Mouse (Mus musculus) testis, postnatal 14 days (tissue): ENCODE data around the gene Mybpc3.
A peak's percentile ranks its signal among the peaks of the same experiment; 100 is the strongest.

Source experiments
- DNase-seq: peaks from one replicate; pipeline ENCODE4 v3.0.0; 2021; ENCODE audit warnings: low spot score

Mybpc3 gene

GRCm38 (mm10) chr2:91117585-91118275 is at the start of gene Mybpc3:
Mybpc3 (plus strand) TSS chr2:91118144.
- no peak for DNase-seq

DNA sequence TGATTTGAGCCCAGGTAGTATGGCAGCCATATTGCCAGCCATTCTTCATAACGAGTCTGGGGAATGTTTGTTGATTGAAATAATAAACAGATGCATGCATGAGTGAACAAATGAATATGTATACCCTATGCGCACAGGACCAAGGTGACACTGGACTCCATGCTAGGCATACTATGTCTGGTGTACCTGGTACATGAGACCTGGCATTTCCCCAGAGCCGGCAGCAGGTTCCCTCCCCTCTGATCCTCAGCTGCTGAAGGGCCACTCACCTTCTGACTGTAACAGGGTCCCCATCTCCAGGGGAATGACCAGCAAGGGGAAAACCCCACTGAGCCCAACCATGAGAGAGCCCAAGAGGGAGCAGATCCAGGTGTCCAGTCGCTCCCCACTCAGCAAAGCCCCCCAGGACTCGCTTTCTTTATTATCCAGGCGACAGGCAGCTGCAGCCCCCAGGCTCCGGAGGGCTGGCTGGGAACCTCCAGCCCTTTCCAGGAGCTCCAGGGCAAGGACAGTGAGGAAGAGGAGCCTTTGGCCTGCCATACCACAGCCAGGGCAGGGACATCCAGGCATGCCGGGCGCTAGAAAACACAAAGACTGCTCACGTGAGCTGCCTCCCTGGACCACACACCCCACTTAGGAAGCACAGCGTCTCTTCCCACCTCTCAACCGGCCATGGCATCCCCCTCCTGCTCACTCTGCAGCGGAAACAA is 49.6 kb upstream of the Mybpc3 start:
- no peak for DNase-seq

GRCm38 (mm10) chr2:91068872-91069165 is 49.1 kb upstream of the Mybpc3 start:
- DNase-seq = no peak

DNA sequence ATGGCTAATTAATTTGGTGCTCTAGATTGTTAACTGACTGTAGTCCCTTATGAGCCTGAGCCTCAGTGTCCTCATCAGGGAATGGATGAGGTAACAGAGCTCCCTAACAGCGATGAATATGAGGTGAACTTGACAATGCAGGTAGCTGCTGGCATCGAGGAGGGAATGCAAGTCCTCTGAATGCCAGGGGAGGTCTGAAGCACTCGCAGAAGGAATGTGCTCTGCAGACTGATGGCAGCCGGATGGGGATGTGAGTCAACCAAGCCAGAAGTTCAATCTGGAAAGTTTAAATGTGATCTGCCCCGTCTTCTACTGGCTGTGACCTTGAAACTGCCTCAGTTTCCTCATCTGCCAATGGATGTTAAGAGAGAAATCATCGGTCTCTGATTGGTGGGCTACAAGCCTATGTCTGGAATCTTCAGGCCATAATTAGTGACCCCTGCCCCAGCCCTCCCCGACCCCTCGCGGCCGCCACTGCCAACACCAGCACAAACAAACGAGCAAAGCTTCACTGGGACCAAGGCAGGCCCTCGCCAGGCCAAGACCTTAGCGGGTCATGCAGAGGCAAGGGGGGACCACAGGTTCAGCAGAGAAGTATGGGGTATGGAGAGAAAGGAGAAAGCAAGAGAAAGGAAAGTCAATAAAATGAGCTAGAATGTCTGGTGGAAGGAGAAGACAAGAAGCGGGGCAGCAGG is 48.5 kb upstream of the Mybpc3 start:
- no peak for DNase-seq

- DNase-seq = peak; percentile 92
Observed at GRCm38 (mm10) chr2:91070076-91070800, 47.7 kb upstream of the Mybpc3 start, which contains the start of gene Slc39a13. Slc39a13 (minus strand) TSS chr2:91070417.

GRCm38 (mm10) chr2:91071059-91071458 is 46.9 kb upstream of the Mybpc3 start:
- no peak for DNase-seq

GRCm38 (mm10) chr2:91072092-91072491 is 45.9 kb upstream of the Mybpc3 start:
- DNase-seq = no peak

- no peak for DNase-seq
Observed at GRCm38 (mm10) chr2:91077957-91078313, 40.0 kb upstream of the Mybpc3 start.

DNA sequence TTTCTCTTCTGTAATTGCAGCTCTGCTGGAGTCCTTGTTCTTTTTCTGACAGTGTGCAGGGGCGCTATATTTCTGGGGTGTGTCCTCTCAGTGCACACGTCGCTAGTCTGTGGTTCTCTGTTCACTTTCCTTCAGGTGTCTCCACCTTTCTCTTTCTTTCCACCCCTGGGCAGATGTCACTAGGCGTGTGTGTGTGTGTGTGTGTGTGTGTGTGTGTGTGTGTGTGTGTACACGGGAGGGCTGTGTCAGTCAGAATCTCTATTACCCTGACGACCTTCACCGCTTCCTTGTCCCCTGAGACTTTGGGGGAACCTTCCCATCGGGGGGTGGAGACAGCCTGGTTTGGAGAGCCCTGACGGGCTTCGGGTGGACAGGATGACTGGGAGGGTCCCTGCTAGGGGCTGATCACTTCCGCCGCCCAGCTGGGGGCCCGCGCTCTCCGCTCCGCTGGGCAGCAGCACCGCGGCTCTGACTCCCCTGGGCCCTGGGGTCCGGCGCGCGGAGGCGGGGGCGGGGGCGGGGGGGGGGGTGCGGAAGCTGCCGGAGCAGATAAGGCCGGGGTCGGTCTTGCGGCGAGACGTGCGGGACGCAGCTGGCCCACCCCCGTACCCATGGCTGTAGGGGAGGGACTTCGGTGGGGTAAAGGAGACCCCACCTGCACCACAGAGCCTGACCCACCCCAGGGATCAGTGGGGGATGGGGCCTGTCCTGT is 39.5 kb upstream of the Mybpc3 start:
- no peak for DNase-seq

DNA sequence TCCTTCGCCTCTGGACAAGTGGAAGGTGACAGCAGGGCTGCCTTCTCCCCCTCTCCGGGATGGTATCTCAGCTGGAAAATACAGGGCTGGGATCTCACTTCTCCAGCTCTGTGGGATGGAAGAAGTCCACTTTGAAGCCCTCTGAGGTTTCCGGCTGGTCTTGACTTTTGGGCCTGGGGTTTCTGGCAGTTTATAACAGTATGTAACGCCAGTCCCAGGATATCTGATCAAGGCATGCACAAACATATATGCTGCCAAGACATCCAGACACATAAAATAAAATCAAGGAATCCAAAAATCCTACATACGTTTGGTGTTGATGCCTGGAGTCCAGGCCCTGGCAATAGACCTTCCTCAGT is 38.9 kb upstream of the Mybpc3 start:
- DNase-seq = no peak

DNA sequence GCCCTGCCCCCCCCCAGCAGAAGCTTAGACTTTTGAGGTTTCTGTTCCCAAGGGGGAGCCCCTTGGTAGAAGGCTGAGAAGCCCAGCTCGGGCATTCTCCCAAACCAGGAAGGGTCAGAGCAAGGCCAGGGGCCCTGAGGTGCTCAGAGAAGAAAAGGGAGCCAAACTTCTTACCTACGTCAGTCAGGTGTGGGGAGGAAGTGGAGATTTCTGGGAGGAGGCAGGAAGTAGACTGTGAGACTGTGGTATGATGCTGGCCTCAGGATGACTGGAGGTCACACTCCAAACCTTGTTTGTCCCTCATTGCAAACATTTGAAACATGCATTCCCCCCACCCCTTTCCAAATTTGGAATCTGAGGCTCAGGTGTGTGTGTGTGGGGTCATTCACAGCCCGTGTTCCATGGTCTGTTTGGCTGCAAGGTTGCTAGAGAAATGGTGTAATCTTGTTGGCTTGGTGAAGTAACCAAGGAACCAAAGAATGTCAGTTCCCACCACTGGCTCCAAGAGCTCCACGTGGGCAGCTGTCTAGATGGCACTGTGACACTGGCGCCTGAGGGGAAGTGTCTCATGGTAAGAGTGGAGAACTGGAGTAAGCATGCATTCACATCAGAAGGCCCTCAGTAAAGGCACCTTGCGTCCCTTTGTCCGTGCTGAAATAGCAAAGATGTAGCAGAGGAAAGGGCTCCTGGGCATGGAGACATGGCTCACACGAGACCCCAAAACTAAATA is 37.0 kb upstream of the Mybpc3 start:
- no peak for DNase-seq

- no peak for DNase-seq
Observed at GRCm38 (mm10) chr2:91081775-91082695, 35.9 kb upstream of the Mybpc3 start, which contains the start of gene Spi1. Spi1 (plus strand) TSS chr2:91082390.

DNA sequence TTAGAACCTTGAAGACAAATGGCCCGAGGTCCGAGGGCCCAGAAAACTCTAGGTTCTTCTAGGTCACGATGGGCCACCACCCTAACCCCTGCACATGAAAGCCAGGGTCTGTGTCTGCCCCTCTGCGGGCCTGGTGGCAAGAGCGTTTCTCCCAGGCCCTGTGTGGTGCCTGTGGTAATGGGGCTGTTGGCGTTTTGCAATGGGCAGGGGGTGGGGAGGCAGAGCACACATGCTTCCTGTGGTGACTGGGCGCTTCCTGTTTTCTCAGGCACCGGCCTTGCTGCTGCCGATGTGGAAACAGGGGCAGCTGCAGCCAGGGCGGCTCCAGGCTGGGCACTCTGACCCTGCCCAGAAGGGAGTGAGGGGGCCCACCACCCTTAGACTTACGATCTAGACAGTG is 35.1 kb upstream of the Mybpc3 start:
- no peak for DNase-seq

- no peak for DNase-seq
Observed at GRCm38 (mm10) chr2:91083366-91083940, 34.5 kb upstream of the Mybpc3 start.

- no peak for DNase-seq
Observed at GRCm38 (mm10) chr2:91084179-91084820, 33.6 kb upstream of the Mybpc3 start.

- no peak for DNase-seq
Observed at GRCm38 (mm10) chr2:91085494-91086391, 32.2 kb upstream of the Mybpc3 start.

GRCm38 (mm10) chr2:91086392-91087237 is 31.3 kb upstream of the Mybpc3 start:
- no peak for DNase-seq
